10 mouse cellular contexts compared by ENCODE assay signal in genomic region chr2:107886063-107886762, GRCm38 (mm10).
DNase-seq lines count a peak whose midpoint lies in the region; ATAC-seq and TF ChIP-seq lines count a peak whose summit lies in the region.
"Had no signal": no experiment of that assay in that cellular context is flagged by ENCODE, and none has a peak within 500 bp of the region (broad histone marks: within the 10 kb centered on the region; RNA-seq: fewer than 3 reads in every experiment).

No protein-coding gene starts in this region.

- H3K4me1 ChIP-seq in limb, embryonic 11.5 days (ENCODE audit: control insufficient read depth, insufficient read depth, low read length) = no peaks in the 10 kb centered on the region
- no peaks in the 10 kb centered on the region for H3K4me1 ChIP-seq in limb, embryonic 10.5 days
- H3K4me1 ChIP-seq in embryonic facial prominence, embryonic 12.5 days = no peaks in the 10 kb centered on the region
- H3K4me1 ChIP-seq: embryonic facial prominence, embryonic 15.5 days had no signal

- in situ Hi-C loops in Patski (cut with MboI; ENCODE audit: low pct_unique_long_range_greater_than_20kb) = loop anchor here (25.0 kb wide), 1 partner anchor 799 kb away; no protein-coding TSS in a partner anchor

- 0 out of 2 replicates have a peak, but pooled peaks have one; percentile 58 for ATAC-seq in limb, embryonic 11.5 days (ENCODE audit: insufficient number of reproducible peaks, low FRiP score, low TSS enrichment, low read depth)
- ATAC-seq in Patski = peak; percentile 54
- peak; percentile 47; the same call in 1 of the 2 replicates for ATAC-seq in embryonic facial prominence, embryonic 12.5 days (ENCODE audit: insufficient number of reproducible peaks, insufficient read depth, low FRiP score, low TSS enrichment)
- ATAC-seq in monocyte, adult 5-6 weeks (replicated peaks; ENCODE audit: insufficient number of reproducible peaks, low FRiP score, low TSS enrichment, poor library complexity, severe bottlenecking) = 0 out of 2 replicates have a peak, but pooled peaks have one; percentile 22

- no peak overlapping the region for H3K4me3 ChIP-seq in limb, embryonic 11.5 days (ENCODE audit: low read depth, low read length)
- no peak overlapping the region for H3K4me3 ChIP-seq in limb, embryonic 10.5 days
- H3K4me3 ChIP-seq in embryonic facial prominence, embryonic 12.5 days = no peak overlapping the region
- H3K4me3 ChIP-seq: embryonic facial prominence, embryonic 15.5 days had no signal

- peak; percentile 60 for TF ChIP-seq CTCF in Patski (IDR thresholded peaks at IDR 0.05)

- H3K9ac ChIP-seq in limb, embryonic 11.5 days (ENCODE audit: low read length) = no peak overlapping the region
- H3K9ac ChIP-seq in embryonic facial prominence, embryonic 12.5 days = no peak overlapping the region
- H3K9ac ChIP-seq: embryonic facial prominence, embryonic 15.5 days had no signal

- CTCF ChIA-PET in Patski (lab: Charles Lee) = no interaction called here

- no peak overlapping the region for H3K4me2 ChIP-seq in limb, embryonic 11.5 days (ENCODE audit: low read depth, severe bottlenecking)
- H3K4me2 ChIP-seq in embryonic facial prominence, embryonic 12.5 days (replicated peaks) = no peak overlapping the region
- H3K4me2 ChIP-seq: embryonic facial prominence, embryonic 15.5 days had no signal

- no peaks in the 10 kb centered on the region for H3K9me3 ChIP-seq in limb, embryonic 11.5 days (ENCODE audit: control insufficient read depth, low read length)
- H3K9me3 ChIP-seq in limb, embryonic 10.5 days (replicated peaks) = no peaks in the 10 kb centered on the region
- H3K9me3 ChIP-seq in embryonic facial prominence, embryonic 12.5 days = no peaks in the 10 kb centered on the region
- H3K9me3 ChIP-seq: embryonic facial prominence, embryonic 15.5 days had no signal

- no peaks in the 10 kb centered on the region for H3K36me3 ChIP-seq in limb, embryonic 11.5 days (ENCODE audit: control insufficient read depth, insufficient read depth, low read length)
- H3K36me3 ChIP-seq in limb, embryonic 10.5 days = no peaks in the 10 kb centered on the region
- no peaks in the 10 kb centered on the region for H3K36me3 ChIP-seq in embryonic facial prominence, embryonic 12.5 days
- H3K36me3 ChIP-seq: embryonic facial prominence, embryonic 15.5 days had no signal

- no peaks in the 10 kb centered on the region for H3K27me3 ChIP-seq in limb, embryonic 11.5 days (ENCODE audit: control insufficient read depth, insufficient read depth, low read length)
- H3K27me3 ChIP-seq in limb, embryonic 10.5 days (ENCODE audit: low read depth, poor library complexity, severe bottlenecking) = no peaks in the 10 kb centered on the region
- H3K27me3 ChIP-seq in Patski = peaks cover 9% of the 10 kb centered on the region
- H3K27me3 ChIP-seq in embryonic facial prominence, embryonic 12.5 days = no peaks in the 10 kb centered on the region
- H3K27me3 ChIP-seq: embryonic facial prominence, embryonic 15.5 days had no signal

- WGBS in limb, embryonic 11.5 days = 89% methylated on average over 3 of the region's 3 CpGs
- 86% methylated on average over 3 of the region's 3 CpGs for WGBS in limb, embryonic 10.5 days
- 82% methylated on average over 3 of the region's 3 CpGs for WGBS in embryonic facial prominence, embryonic 12.5 days

- no peak overlapping the region for H3K27ac ChIP-seq in limb, embryonic 11.5 days (replicated peaks; ENCODE audit: low read depth, low read length)
- H3K27ac ChIP-seq in limb, embryonic 10.5 days = no peak overlapping the region
- no peak overlapping the region for H3K27ac ChIP-seq in embryonic facial prominence, embryonic 12.5 days
- H3K27ac ChIP-seq: embryonic facial prominence, embryonic 15.5 days had no signal

- DNase-seq in limb, embryonic 11.5 days (ENCODE audit: low spot score) = no peak
- DNase-seq in limb, embryonic 10.5 days (ENCODE audit: low spot score) = no peak
- no peak for DNase-seq in Patski (ENCODE audit: low read depth, low spot score)
- DNase-seq in heart, adult 18-20 months = no peak
- no peak for DNase-seq in cerebellum, adult 9-11 months
- DNase-seq: liver; right cerebral cortex, postnatal 25 days had no signal

- POLR2A ChIA-PET in Patski (lab: Charles Lee) = no interaction called here
